21 mouse cellular contexts compared by ENCODE assay signal in genomic region chr12:44979316-44979848, GRCm38 (mm10).
DNase-seq lines count a peak whose midpoint lies in the region; ATAC-seq and TF ChIP-seq lines count a peak whose summit lies in the region.
"Had no signal": no experiment of that assay in that cellular context is flagged by ENCODE, and none has a peak within 500 bp of the region (broad histone marks: within the 10 kb centered on the region; RNA-seq: fewer than 3 reads in every experiment).

No protein-coding gene starts in this region.

- WGBS in heart, embryonic 11.5 days (ENCODE audit: insufficient replicate concordance) = 36% methylated on average over 5 of the region's 5 CpGs
- WGBS in hindbrain, postnatal 0 days = 49% methylated on average over 5 of the region's 5 CpGs
- WGBS in hindbrain, embryonic 10.5 days = 86% methylated on average over 5 of the region's 5 CpGs
- 35% methylated on average over 5 of the region's 5 CpGs for WGBS in forebrain, embryonic 16.5 days

- H3K4me3 ChIP-seq in heart, embryonic 11.5 days (ENCODE audit: low read depth, low read length) = no peak overlapping the region
- H3K4me3 ChIP-seq in hindbrain, postnatal 0 days (ENCODE audit: low read length) = no peak overlapping the region
- H3K4me3 ChIP-seq in hindbrain, embryonic 10.5 days = no peak overlapping the region
- H3K4me3 ChIP-seq in forebrain, embryonic 16.5 days (replicated peaks; ENCODE audit: low read length) = no peak overlapping the region
- H3K4me3 ChIP-seq: embryonic facial prominence, embryonic 13.5 days; hindbrain, embryonic 12.5 days; left cerebral cortex, adult 2 months; megakaryocyte, embryonic 14.5 days; neural tube, embryonic 13.5 days had no signal

- intact Hi-C loops in heart, postnatal 10 days (cut with DNase I) = no loop called here

- no peak for DNase-seq in heart, postnatal 10 days
- peak; percentile 23 for DNase-seq in hindbrain, postnatal 0 days (ENCODE audit: low spot score)
- DNase-seq in hindbrain, embryonic 10.5 days (ENCODE audit: low spot score) = no peak
- peak; percentile 38 for DNase-seq in retina, embryonic 14.5 days (ENCODE audit: low spot score)
- no peak for DNase-seq in adrenal gland, adult 2 months
- DNase-seq: cerebellum, adult 9-11 months; kidney, adult 9 months; kidney, postnatal 25 days; layer of hippocampus, adult 9-11 months; left cerebral cortex, postnatal 4 days; liver; lung, postnatal 10 days; thymus, postnatal 14 days had no signal

- H3K9ac ChIP-seq in heart, embryonic 11.5 days (ENCODE audit: low read depth, low read length) = no peak overlapping the region
- H3K9ac ChIP-seq in hindbrain, postnatal 0 days (replicated peaks; ENCODE audit: low read length) = no peak overlapping the region
- no peak overlapping the region for H3K9ac ChIP-seq in forebrain, embryonic 16.5 days (replicated peaks; ENCODE audit: low read depth, low read length)
- H3K9ac ChIP-seq: embryonic facial prominence, embryonic 13.5 days; hindbrain, embryonic 12.5 days; neural tube, embryonic 13.5 days had no signal

- H3K27ac ChIP-seq in heart, embryonic 11.5 days (ENCODE audit: low read depth, low read length) = peak overlapping the region; percentile 35; the same call in 1 of the 2 replicates
- no peak overlapping the region for H3K27ac ChIP-seq in hindbrain, postnatal 0 days
- H3K27ac ChIP-seq in hindbrain, embryonic 10.5 days = no peak overlapping the region
- no peak overlapping the region for H3K27ac ChIP-seq in forebrain, embryonic 16.5 days (ENCODE audit: low read length)
- H3K27ac ChIP-seq: embryonic facial prominence, embryonic 13.5 days; hindbrain, embryonic 12.5 days; left cerebral cortex, adult 2 months; neural tube, embryonic 13.5 days had no signal

- H3K36me3 ChIP-seq in heart, embryonic 11.5 days (ENCODE audit: control insufficient read depth, insufficient read depth, low read length) = no peaks in the 10 kb centered on the region
- no peaks in the 10 kb centered on the region for H3K36me3 ChIP-seq in hindbrain, postnatal 0 days (ENCODE audit: insufficient read depth, low read length)
- H3K36me3 ChIP-seq in hindbrain, embryonic 10.5 days = no peaks in the 10 kb centered on the region
- H3K36me3 ChIP-seq in forebrain, embryonic 16.5 days (ENCODE audit: control insufficient read depth, insufficient read depth) = no peaks in the 10 kb centered on the region
- H3K36me3 ChIP-seq: embryonic facial prominence, embryonic 13.5 days; hindbrain, embryonic 12.5 days; neural tube, embryonic 13.5 days had no signal

- no peak for ATAC-seq in heart, embryonic 11.5 days (replicated peaks; ENCODE audit: insufficient number of reproducible peaks, low FRiP score, low TSS enrichment)
- no peak for ATAC-seq in hindbrain, postnatal 0 days
- ATAC-seq in forebrain, embryonic 16.5 days = peak; percentile 85
- ATAC-seq: inflammation-experienced regulatory T-cells, adult 6 months had no signal

- TF ChIP-seq CTCF in hindbrain, postnatal 0 days (IDR thresholded peaks at IDR 0.05; ENCODE audit: low read depth) = no peak

- peaks cover 8% of the 10 kb centered on the region for H3K4me1 ChIP-seq in heart, embryonic 11.5 days (ENCODE audit: control insufficient read depth, insufficient read depth, low read length)
- H3K4me1 ChIP-seq in hindbrain, postnatal 0 days (ENCODE audit: insufficient read depth, low read length) = no peaks in the 10 kb centered on the region
- H3K4me1 ChIP-seq in hindbrain, embryonic 10.5 days (replicated peaks) = 0 out of 2 replicates have a peak, but pooled peaks cover 4% of the 10 kb centered on the region
- peaks cover 8% of the 10 kb centered on the region for H3K4me1 ChIP-seq in forebrain, embryonic 16.5 days (replicated peaks; ENCODE audit: control insufficient read depth, insufficient read depth, low read length)
- H3K4me1 ChIP-seq: embryonic facial prominence, embryonic 13.5 days; megakaryocyte, embryonic 14.5 days; neural tube, embryonic 13.5 days had no signal

- no peaks in the 10 kb centered on the region for H3K9me3 ChIP-seq in heart, embryonic 11.5 days (replicated peaks; ENCODE audit: control insufficient read depth, low read length)
- H3K9me3 ChIP-seq in hindbrain, postnatal 0 days (ENCODE audit: low read length) = no peaks in the 10 kb centered on the region
- H3K9me3 ChIP-seq in hindbrain, embryonic 10.5 days = no peaks in the 10 kb centered on the region
- H3K9me3 ChIP-seq in forebrain, embryonic 16.5 days (ENCODE audit: control insufficient read depth, low read length) = no peaks in the 10 kb centered on the region
- H3K9me3 ChIP-seq: embryonic facial prominence, embryonic 13.5 days; hindbrain, embryonic 12.5 days; megakaryocyte, embryonic 14.5 days; neural tube, embryonic 13.5 days had no signal

- peak overlapping the region; percentile 31; the same call in 1 of the 2 replicates for H3K4me2 ChIP-seq in heart, embryonic 11.5 days
- no peak overlapping the region for H3K4me2 ChIP-seq in hindbrain, postnatal 0 days (ENCODE audit: low read depth, low read length)
- H3K4me2 ChIP-seq in forebrain, embryonic 16.5 days (ENCODE audit: low read length) = no peak overlapping the region
- H3K4me2 ChIP-seq: embryonic facial prominence, embryonic 13.5 days; hindbrain, embryonic 12.5 days; neural tube, embryonic 13.5 days had no signal

- no peaks in the 10 kb centered on the region for H3K27me3 ChIP-seq in heart, embryonic 11.5 days (ENCODE audit: control insufficient read depth, insufficient read depth, low read length)
- H3K27me3 ChIP-seq in hindbrain, postnatal 0 days (ENCODE audit: insufficient read depth, low read length) = no peaks in the 10 kb centered on the region
- H3K27me3 ChIP-seq in hindbrain, embryonic 10.5 days (ENCODE audit: insufficient read depth, poor library complexity, severe bottlenecking) = no peaks in the 10 kb centered on the region
- no peaks in the 10 kb centered on the region for H3K27me3 ChIP-seq in forebrain, embryonic 16.5 days (replicated peaks; ENCODE audit: control insufficient read depth, insufficient read depth, low read length)
- H3K27me3 ChIP-seq: embryonic facial prominence, embryonic 13.5 days; hindbrain, embryonic 12.5 days; megakaryocyte, embryonic 14.5 days; neural tube, embryonic 13.5 days had no signal

Comparison
In these comparisons a context has a peak if more than half of its experiments do, and no peak if none do; other contexts are left out.
1. DNase-seq: peak in hindbrain, postnatal 0 days (single experiment) and retina, embryonic 14.5 days (single experiment); none in heart, postnatal 10 days (0 of 2), hindbrain, embryonic 10.5 days (single experiment) and adrenal gland, adult 2 months (single experiment).